17 mouse cellular contexts compared by ENCODE assay signal in genomic region chr9:123505598-123505997, GRCm38 (mm10). TPM values are rescaled to one million over a fixed set of nuclear protein-coding genes. Genes with fewer than 3 reads are reported as not detected.
DNase-seq lines count a peak whose midpoint lies in the region; ATAC-seq lines count a peak whose summit lies in the region.
"Had no signal": no experiment of that assay in that cellular context is flagged by ENCODE, and none has a peak within 500 bp of the region (broad histone marks: within the 10 kb centered on the region; RNA-seq: fewer than 3 reads in every experiment).

No protein-coding gene starts in this region.

- H3K9ac ChIP-seq in heart, embryonic 15.5 days = no peak overlapping the region
- H3K9ac ChIP-seq in lung, embryonic 15.5 days = no peak overlapping the region
- H3K9ac ChIP-seq: hindbrain, embryonic 12.5 days; liver, embryonic 15.5 days had no signal

- ATAC-seq in heart, embryonic 15.5 days (replicated peaks; ENCODE audit: insufficient number of reproducible peaks, insufficient read depth, low FRiP score, low read depth) = peak; percentile 48; the same call in 1 of the 2 replicates
- ATAC-seq in lung, embryonic 15.5 days (ENCODE audit: borderline replicate concordance, extremely low read depth, low FRiP score, low TSS enrichment) = no peak
- ATAC-seq: forebrain, embryonic 14.5 days; inflammation-experienced regulatory T-cells, adult 6 months; midbrain, embryonic 16.5 days had no signal

- 15% methylated on average over 1 of the region's 1 CpGs for WGBS in heart, embryonic 15.5 days
- WGBS in lung, embryonic 15.5 days = 37% methylated on average over 1 of the region's 1 CpGs
- 85% methylated on average over 1 of the region's 1 CpGs for WGBS in hindbrain, embryonic 10.5 days

- no peaks in the 10 kb centered on the region for H3K27me3 ChIP-seq in heart, embryonic 15.5 days
- H3K27me3 ChIP-seq in lung, embryonic 15.5 days = no peaks in the 10 kb centered on the region
- no peaks in the 10 kb centered on the region for H3K27me3 ChIP-seq in hindbrain, embryonic 10.5 days (ENCODE audit: insufficient read depth, poor library complexity, severe bottlenecking)
- H3K27me3 ChIP-seq: hindbrain, embryonic 12.5 days; liver, embryonic 15.5 days; megakaryocyte, embryonic 14.5 days had no signal

- no peak for DNase-seq in heart, adult 8-10 months (ENCODE audit: low spot score)
- DNase-seq in lung, postnatal 10 days = no peak
- peak; percentile 85 for DNase-seq in kidney, adult 9 months
- peak; percentile 63 to 79 for DNase-seq in kidney, postnatal 36 days
- no peak for DNase-seq in hindbrain, embryonic 10.5 days (ENCODE audit: low spot score)
- DNase-seq: adrenal gland, postnatal 14 days; cerebellum, adult 11-12 months; cerebellum, postnatal 36 days; thymus, adult 2 months had no signal

- peaks cover 35% of the 10 kb centered on the region for H3K4me1 ChIP-seq in heart, embryonic 15.5 days (replicated peaks)
- peaks cover 43% of the 10 kb centered on the region for H3K4me1 ChIP-seq in lung, embryonic 15.5 days
- no peaks in the 10 kb centered on the region for H3K4me1 ChIP-seq in hindbrain, embryonic 10.5 days (replicated peaks)

- peaks cover 19% of the 10 kb centered on the region; the same call in 1 of the 2 replicates for H3K36me3 ChIP-seq in heart, embryonic 15.5 days
- H3K36me3 ChIP-seq in lung, embryonic 15.5 days = peaks cover 37% of the 10 kb centered on the region
- H3K36me3 ChIP-seq in hindbrain, embryonic 10.5 days = peaks cover 54% of the 10 kb centered on the region

- peak overlapping the region; percentile 58 for H3K27ac ChIP-seq in heart, embryonic 15.5 days
- peak overlapping the region; percentile 29; the same call in 1 of the 2 replicates for H3K27ac ChIP-seq in lung, embryonic 15.5 days
- H3K27ac ChIP-seq in hindbrain, embryonic 10.5 days = no peak overlapping the region
- H3K27ac ChIP-seq: hindbrain, embryonic 12.5 days; liver, embryonic 15.5 days had no signal

- H3K4me3 ChIP-seq in heart, embryonic 15.5 days = no peak overlapping the region
- H3K4me3 ChIP-seq in lung, embryonic 15.5 days = no peak overlapping the region
- no peak overlapping the region for H3K4me3 ChIP-seq in hindbrain, embryonic 10.5 days
- H3K4me3 ChIP-seq: hindbrain, embryonic 12.5 days; liver, embryonic 15.5 days; megakaryocyte, embryonic 14.5 days had no signal

- no peaks in the 10 kb centered on the region for H3K9me3 ChIP-seq in heart, embryonic 15.5 days (replicated peaks)
- no peaks in the 10 kb centered on the region for H3K9me3 ChIP-seq in lung, embryonic 15.5 days
- no peaks in the 10 kb centered on the region for H3K9me3 ChIP-seq in hindbrain, embryonic 10.5 days
- H3K9me3 ChIP-seq: hindbrain, embryonic 12.5 days; liver, embryonic 15.5 days; megakaryocyte, embryonic 14.5 days had no signal

- no peak overlapping the region for H3K4me2 ChIP-seq in heart, embryonic 15.5 days
- H3K4me2 ChIP-seq in lung, embryonic 15.5 days = no peak overlapping the region
- H3K4me2 ChIP-seq: hindbrain, embryonic 12.5 days; liver, embryonic 15.5 days had no signal

RNA-seq across cellular contexts. Expression of gene Sacm1l, which starts 24.0 kb away (rescaled TPM):
- 43.9 and 45.3 TPM in 2 replicates for polyA plus RNA-seq in heart, embryonic 15.5 days (2015; fragmentation: Nextera tagmentation; extraction: Ambion mirVana)
- total RNA-seq in heart, adult 8-10 months (2022) = 10 to 100 TPM; 29.5 to 36.0 (median 32.5) TPM
- 53.6 and 53.9 TPM in 2 replicates for polyA plus RNA-seq in lung, embryonic 15.5 days (2015; fragmentation: Nextera tagmentation; extraction: Ambion mirVana)
- 35.8 and 44.0 TPM in 2 replicates for polyA plus RNA-seq in hindbrain, embryonic 10.5 days (2016; fragmentation: Nextera tagmentation; extraction: Ambion mirVana)

RNA-seq across cellular contexts. Expression of gene Limd1, which starts 27.1 kb away (rescaled TPM):
- polyA plus RNA-seq in heart, embryonic 15.5 days (2015; fragmentation: Nextera tagmentation; extraction: Ambion mirVana) = 50.3 and 56.1 TPM in 2 replicates
- 10 to 100 TPM; 34.0 to 52.2 (median 36.9) TPM for total RNA-seq in heart, adult 8-10 months (2022)
- polyA plus RNA-seq in lung, embryonic 15.5 days (2015; fragmentation: Nextera tagmentation; extraction: Ambion mirVana) = 56.8 and 59.8 TPM in 2 replicates
- polyA plus RNA-seq in hindbrain, embryonic 10.5 days (2016; fragmentation: Nextera tagmentation; extraction: Ambion mirVana) = 49.0 and 53.1 TPM in 2 replicates

Comparison
In these comparisons a context has a peak if more than half of its experiments do, and no peak if none do; other contexts are left out.
1. DNase-seq: peak in kidney, adult 9 months (single experiment) and kidney, postnatal 36 days (2 of 2); none in heart, adult 8-10 months (single experiment), lung, postnatal 10 days (single experiment) and hindbrain, embryonic 10.5 days (single experiment).